Mouse (Mus musculus) small intestine, adult 2 months (tissue): ENCODE results near the gene Tle4. TPM values are rescaled to one million over a fixed set of nuclear protein-coding genes. Genes with fewer than 3 reads are reported as not detected.

Experiments used
- H3K27ac ChIP-seq: fragments of 200-500 bp; 2 replicates; pipeline ENCODE4 v1.5.1; 2012; ENCODE audit warnings: low read depth, low read length, control low read depth, inconsistent platforms; ENCODE audit not compliant: insufficient read depth
- H3K27me3 ChIP-seq: fragments of 200-500 bp; 2 replicates; pipeline ENCODE4 v1.6.1; 2012; ENCODE audit warnings: mild to moderate bottlenecking, moderate library complexity, low read length, inconsistent platforms; ENCODE audit not compliant: control insufficient read depth, insufficient read depth
- H3K36me3 ChIP-seq: fragments of 200-500 bp; 2 replicates; pipeline ENCODE4 v1.6.1; 2012; ENCODE audit warnings: mild to moderate bottlenecking, low read length, control low read depth, inconsistent platforms; ENCODE audit not compliant: control insufficient read depth, insufficient read depth
- H3K4me1 ChIP-seq: fragments of 200-500 bp; 2 replicates; pipeline ENCODE4 v1.6.1; 2012; ENCODE audit warnings: low read length, inconsistent platforms, mixed read lengths; ENCODE audit not compliant: control insufficient read depth, insufficient read depth, insufficient read length
- H3K4me3 ChIP-seq: fragments of 200-500 bp; 2 replicates; pipeline ENCODE4 v1.5.1; 2012; ENCODE audit warnings: low read depth, mild to moderate bottlenecking, control low read depth, inconsistent platforms, low read length, moderate library complexity
- CTCF ChIP-seq: fragments of 200-500 bp; IDR thresholded peaks from 2 replicates; pipeline ENCODE4 v1.5.1; 2012; ENCODE audit warnings: low read depth, mild to moderate bottlenecking, control low read depth, inconsistent platforms, low read length, moderate library complexity, mixed read lengths; ENCODE audit not compliant: insufficient replicate concordance, insufficient read length; ENCODE audit errors: extremely low read depth
- POLR2A ChIP-seq: fragments of 200-500 bp; IDR thresholded peaks from 2 replicates; pipeline ENCODE4 v1.6.1; 2012; ENCODE audit warnings: low read depth, mild to moderate bottlenecking, control low read depth, inconsistent platforms, low read length, moderate library complexity
- WGBS: fragments of 180-500 bp; shearing (Covaris S2); methylation state at CpG from one replicate; pipeline ENCODE4 v1.1.7; 2018; 5-methylcytosine and 5-hydroxymethylcytosine counted together
- polyA plus RNA-seq: library from polyadenylated mRNA; depleted of rRNA; stranded (reverse); fragments of >200 nt; gene quantifications from 2 replicates; pipeline ENCODE4 v1.2.3, GENCODE M21; 2012

The Tle4 gene
- polyA plus RNA-seq, 1 experiment, result 24.6 TPM

GRCm38 (mm10) chr19:14520098-14520802 lies 77.6 kb downstream of the Tle4 start:
- no peaks in the 10 kb centered on the region for H3K27me3 ChIP-seq
- H3K4me3 ChIP-seq, result no peak overlapping the region
- TF ChIP-seq CTCF, result no peak
- TF ChIP-seq POLR2A, result no peak
- 65% methylated on average over 2 of the region's 2 CpGs for WGBS
- H3K4me1 ChIP-seq, result no peaks in the 10 kb centered on the region; the same call in 1 of the 2 replicates
- H3K27ac ChIP-seq, result no peak overlapping the region
- H3K36me3 ChIP-seq, result peaks cover 16% of the 10 kb centered on the region

GRCm38 (mm10) chr19:14519186-14519585 lies 78.7 kb downstream of the Tle4 start:
- 91% methylated on average over 7 of the region's 7 CpGs for WGBS
- Histone ChIP-seq H3K4me3 (no peak overlapping the region), H3K27me3 (no peaks in the 10 kb centered on the region), H3K36me3 (peaks cover 18% of the 10 kb centered on the region), H3K27ac (no peak overlapping the region), H3K4me1 (no peaks in the 10 kb centered on the region)
- TF ChIP-seq CTCF (no peak), POLR2A (no peak)

- H3K27me3 ChIP-seq, result no peaks in the 10 kb centered on the region
- no peaks in the 10 kb centered on the region for H3K4me1 ChIP-seq
- H3K4me3 ChIP-seq, result no peak overlapping the region
- peaks cover 18% of the 10 kb centered on the region for H3K36me3 ChIP-seq
- TF ChIP-seq CTCF, result no peak
- no peak for TF ChIP-seq POLR2A
- 96% methylated on average over 9 of the region's 9 CpGs for WGBS
- H3K27ac ChIP-seq, result no peak overlapping the region
Measured at GRCm38 (mm10) chr19:14518438-14519044, 79.3 kb downstream of the Tle4 start.

GRCm38 (mm10) chr19:14516420-14516819 lies 81.4 kb downstream of the Tle4 start:
- Histone ChIP-seq H3K4me1 (no peaks in the 10 kb centered on the region), H3K27ac (no peak overlapping the region), H3K4me3 (no peak overlapping the region), H3K36me3 (peaks cover 20% of the 10 kb centered on the region), H3K27me3 (no peaks in the 10 kb centered on the region)
- no peak for TF ChIP-seq CTCF
- TF ChIP-seq POLR2A, result no peak
- 37% methylated on average over 1 of the region's 1 CpGs for WGBS

GRCm38 (mm10) chr19:14508819-14509218 lies 89.0 kb downstream of the Tle4 start:
- H3K27ac ChIP-seq, result no peak overlapping the region
- no peak overlapping the region for H3K4me3 ChIP-seq
- H3K4me1 ChIP-seq, result peaks cover 8% of the 10 kb centered on the region; the same call in 1 of the 2 replicates
- 89% methylated on average over 4 of the region's 4 CpGs for WGBS
- no peaks in the 10 kb centered on the region for H3K27me3 ChIP-seq
- no peak for TF ChIP-seq POLR2A
- TF ChIP-seq CTCF, result no peak
- peaks cover 10% of the 10 kb centered on the region for H3K36me3 ChIP-seq

GRCm38 (mm10) chr19:14507911-14508310 lies 89.9 kb downstream of the Tle4 start:
- TF ChIP-seq CTCF (no peak), POLR2A (no peak)
- 81% methylated on average over 2 of the region's 2 CpGs for WGBS
- Histone ChIP-seq H3K27ac (no peak overlapping the region), H3K4me3 (no peak overlapping the region), H3K4me1 (peaks cover 8% of the 10 kb centered on the region; the same call in 1 of the 2 replicates), H3K36me3 (peaks cover 8% of the 10 kb centered on the region), H3K27me3 (no peaks in the 10 kb centered on the region)
